Mouse (Mus musculus) midbrain, embryonic 13.5 days (tissue): ENCODE measurements around the gene Topaz1. TPM values are rescaled to one million over a fixed set of nuclear protein-coding genes. Genes with fewer than 3 reads are reported as not detected.
A peak's percentile ranks its signal among the peaks of the same experiment; 100 is the strongest.

ENCODE experiments used
- ATAC-seq: fragments of 200-750 bp; cut with Nextera tagmentation; 2 replicates; pipeline ENCODE4 v1.8.0; 2017; ENCODE audit warnings: mild to moderate bottlenecking, moderate TSS enrichment, moderate library complexity
- H3K27ac ChIP-seq: fragments of 300-500 bp; sonication (generic); 2 replicates; pipeline ENCODE4 v1.5.1; 2015; ENCODE audit warnings: inconsistent platforms, mild to moderate bottlenecking, moderate library complexity
- H3K27me3 ChIP-seq: fragments of 300-500 bp; sonication (generic); 2 replicates; pipeline ENCODE4 v1.6.1; 2015; ENCODE audit warnings: mild to moderate bottlenecking, inconsistent platforms
- H3K36me3 ChIP-seq: fragments of 300-500 bp; sonication (generic); 2 replicates; pipeline ENCODE4 v1.6.1; 2015; ENCODE audit warnings: mild to moderate bottlenecking, inconsistent platforms
- H3K4me1 ChIP-seq: fragments of 300-500 bp; sonication (generic); replicated peaks from 2 replicates; pipeline ENCODE4 v1.6.1; 2015; ENCODE audit warnings: inconsistent platforms
- H3K4me2 ChIP-seq: fragments of 300-500 bp; sonication (generic); replicated peaks from 2 replicates; pipeline ENCODE4 v1.6.1; 2015; ENCODE audit warnings: moderate library complexity, mild to moderate bottlenecking, inconsistent platforms
- H3K4me3 ChIP-seq: fragments of 300-500 bp; sonication (generic); replicated peaks from 2 replicates; pipeline ENCODE4 v1.5.1; 2015; ENCODE audit warnings: mild to moderate bottlenecking, inconsistent platforms
- H3K9ac ChIP-seq: fragments of 300-500 bp; sonication (generic); replicated peaks from 2 replicates; pipeline ENCODE4 v1.6.1; 2015; ENCODE audit warnings: mild to moderate bottlenecking, inconsistent platforms
- H3K9me3 ChIP-seq: fragments of 300-500 bp; sonication (generic); 2 replicates; pipeline ENCODE4 v1.6.1; 2016; ENCODE audit warnings: mild to moderate bottlenecking, inconsistent platforms
- WGBS: fragments of 180-500 bp; shearing (Covaris S2); methylation state at CpG from one replicate; pipeline ENCODE4 v1.1.7; 2015; 5-methylcytosine and 5-hydroxymethylcytosine counted together
- polyA plus RNA-seq: library from polyadenylated mRNA; unstranded; fragments of >200 nt; fragmentation: Nextera tagmentation; extraction: Ambion mirVana; gene quantifications from 2 replicates; pipeline ENCODE4 v1.2.1, GENCODE M21; 2015

The Topaz1 gene
- polyA plus RNA-seq: not detected in 2 replicates

DNA sequence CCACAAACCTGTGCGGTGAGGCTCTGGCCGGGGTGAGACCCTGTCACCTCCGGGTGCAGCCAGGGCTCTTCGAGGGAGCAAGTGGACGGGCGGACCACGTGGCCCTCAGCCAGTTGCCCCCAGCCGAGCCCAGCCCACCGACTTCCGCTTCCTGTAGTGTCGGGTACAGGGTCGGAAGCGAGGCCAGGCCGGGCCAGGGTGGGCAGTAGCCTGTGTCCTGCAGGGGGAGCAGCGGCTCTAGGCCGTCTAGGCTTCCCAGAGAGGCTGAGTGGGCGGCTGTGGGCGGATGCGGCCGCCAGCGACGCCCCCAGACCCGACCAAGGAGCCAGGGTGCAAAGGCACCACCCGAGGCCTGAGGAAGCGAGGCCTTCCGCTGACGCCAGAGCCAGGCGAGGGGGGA, at the start of gene Topaz1:
TSS of gene Topaz1 (plus strand) at position 287 of the 400 bp plus-strand sequence.
- H3K4me1 ChIP-seq: no peaks in the 10 kb centered on the region
- H3K27ac ChIP-seq: no peak within 1 kb of the TSS
- H3K36me3 ChIP-seq: no peaks in the 10 kb centered on the region
- H3K4me3 ChIP-seq: no peak within 1 kb of the TSS
- no peaks in the 10 kb centered on the region for H3K9me3 ChIP-seq
- 77% methylated on average over 28 of the region's 28 CpGs for WGBS
- H3K4me2 ChIP-seq: no peak within 1 kb of the TSS
- ATAC-seq: no peak
- H3K27me3 ChIP-seq: no peaks in the 10 kb centered on the region
- no peak within 1 kb of the TSS for H3K9ac ChIP-seq

DNA sequence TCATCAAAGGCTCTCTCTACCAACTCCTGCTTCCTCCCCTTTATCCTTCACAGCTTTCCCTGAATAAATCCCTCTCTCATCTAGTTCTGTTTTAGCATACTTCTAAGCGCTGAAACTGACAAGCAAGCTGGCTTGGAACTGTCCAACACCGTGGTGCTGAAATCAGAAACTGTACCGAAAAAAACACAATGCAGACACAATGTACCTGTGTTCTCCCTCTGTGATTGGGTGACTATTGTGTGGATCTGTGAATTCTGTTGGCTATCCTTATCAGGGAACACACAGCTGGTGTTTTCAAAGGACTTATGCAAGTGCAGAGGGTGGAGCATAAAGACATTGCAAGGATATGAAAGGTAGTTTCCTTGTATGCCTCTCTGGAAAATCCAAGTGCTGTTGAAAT, 45.3 kb upstream of the Topaz1 start:
- Histone ChIP-seq H3K4me2 (no peak overlapping the region), H3K27me3 (peaks cover 11% of the 10 kb centered on the region), H3K9ac (no peak overlapping the region), H3K4me3 (no peak overlapping the region), H3K9me3 (no peaks in the 10 kb centered on the region), H3K27ac (no peak overlapping the region), H3K4me1 (no peaks in the 10 kb centered on the region), H3K36me3 (no peaks in the 10 kb centered on the region)
- ATAC-seq: no peak
- WGBS: 6% methylated on average over 3 of the region's 3 CpGs

DNA sequence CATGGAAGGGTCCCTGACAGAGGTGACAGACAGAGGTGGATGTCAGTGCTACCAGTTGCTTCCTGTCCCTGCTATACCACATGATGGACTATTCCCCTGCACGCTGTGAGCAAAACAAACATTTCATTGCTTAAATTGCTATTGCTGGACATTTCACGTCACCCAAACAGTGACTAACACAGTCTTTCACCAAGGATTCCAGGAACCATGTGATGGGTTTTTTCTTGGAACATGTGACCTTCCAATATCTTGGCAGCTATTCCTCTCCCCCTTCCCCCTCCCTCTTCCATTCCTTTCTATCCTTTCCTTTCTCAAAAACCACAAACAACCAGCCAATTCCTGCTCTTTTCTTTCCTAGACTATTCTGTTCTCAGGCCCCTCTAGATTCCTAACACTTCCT, 33.3 kb upstream of the Topaz1 start:
- Histone ChIP-seq H3K27ac (no peak overlapping the region), H3K4me1 (peaks cover 11% of the 10 kb centered on the region), H3K9ac (no peak overlapping the region), H3K27me3 (0 out of 2 replicates have a peak, but pooled peaks cover 5% of the 10 kb centered on the region), H3K9me3 (no peaks in the 10 kb centered on the region), H3K4me3 (no peak overlapping the region), H3K4me2 (no peak overlapping the region), H3K36me3 (no peaks in the 10 kb centered on the region)
- no peak for ATAC-seq
- WGBS: 55% methylated on average over 2 of the region's 2 CpGs

DNA sequence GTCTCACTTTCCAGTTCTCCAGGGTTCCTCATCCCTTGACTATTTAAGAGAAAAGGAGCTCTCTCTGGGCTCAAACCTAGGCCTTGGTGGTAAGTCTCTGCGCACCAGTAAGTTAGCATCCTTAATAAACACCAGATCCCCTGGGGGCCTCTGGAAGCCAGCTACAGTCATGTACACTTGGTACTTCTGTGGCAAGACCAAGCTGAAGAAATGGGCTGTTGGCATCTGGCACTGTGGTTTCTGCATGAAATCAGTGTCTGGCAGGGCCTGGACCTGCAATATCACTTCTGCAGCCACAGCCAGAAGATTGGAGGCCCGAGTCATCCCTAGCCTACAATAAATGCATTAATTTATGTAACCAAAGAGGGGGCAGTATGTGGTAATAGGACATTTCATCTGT, 32.1 kb upstream of the Topaz1 start:
- Histone ChIP-seq H3K36me3 (no peaks in the 10 kb centered on the region), H3K27ac (no peak overlapping the region), H3K4me2 (no peak overlapping the region), H3K4me1 (peaks cover 11% of the 10 kb centered on the region), H3K9ac (no peak overlapping the region), H3K27me3 (0 out of 2 replicates have a peak, but pooled peaks cover 10% of the 10 kb centered on the region), H3K9me3 (no peaks in the 10 kb centered on the region), H3K4me3 (no peak overlapping the region)
- no peak for ATAC-seq
- 83% methylated on average over 2 of the region's 2 CpGs for WGBS

DNA sequence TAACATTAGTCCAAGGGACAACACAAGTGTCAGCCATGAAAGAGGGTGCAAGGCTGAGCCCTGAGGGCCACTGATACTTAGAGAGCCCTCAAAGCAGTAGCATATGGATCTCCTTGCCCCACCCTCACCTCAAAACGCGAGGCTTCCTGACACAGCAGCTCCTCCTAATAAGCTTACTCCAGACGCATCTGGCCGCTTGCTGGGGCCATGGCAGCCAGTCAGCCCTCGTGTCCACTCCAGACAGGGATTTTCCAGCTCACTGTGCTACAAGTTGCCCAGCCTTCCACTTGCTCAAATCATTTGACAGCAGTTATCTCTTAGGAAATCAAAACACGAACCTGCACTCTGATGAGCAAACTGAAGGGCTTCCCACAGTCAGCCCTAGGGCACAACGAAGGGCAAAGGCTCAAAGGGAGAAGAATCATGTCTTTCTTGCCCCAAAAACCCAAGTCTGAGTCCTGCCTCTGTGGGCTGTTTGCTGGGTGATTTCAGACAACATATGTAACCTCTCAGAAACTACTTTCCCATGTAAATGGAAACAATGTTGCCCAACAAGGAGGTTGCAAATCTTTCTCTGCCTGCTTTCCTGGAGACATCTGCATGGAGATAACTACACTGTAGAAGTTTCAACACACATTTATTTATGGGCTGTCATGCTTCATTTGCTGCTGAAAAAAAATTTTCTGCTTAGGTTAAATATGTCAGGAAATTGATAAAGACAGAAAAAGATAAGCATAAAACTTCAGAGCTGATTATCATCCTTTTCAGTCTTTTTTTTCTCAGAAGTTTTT, 30.8 kb upstream of the Topaz1 start:
- Histone ChIP-seq H3K4me1 (0 out of 2 replicates have a peak, but pooled peaks cover 4% of the 10 kb centered on the region), H3K27ac (no peak overlapping the region), H3K9ac (no peak overlapping the region), H3K9me3 (no peaks in the 10 kb centered on the region), H3K36me3 (no peaks in the 10 kb centered on the region), H3K4me3 (no peak overlapping the region), H3K27me3 (0 out of 2 replicates have a peak, but pooled peaks cover 12% of the 10 kb centered on the region), H3K4me2 (no peak overlapping the region)
- WGBS: 31% methylated on average over 7 of the region's 7 CpGs
- ATAC-seq: no peak

DNA sequence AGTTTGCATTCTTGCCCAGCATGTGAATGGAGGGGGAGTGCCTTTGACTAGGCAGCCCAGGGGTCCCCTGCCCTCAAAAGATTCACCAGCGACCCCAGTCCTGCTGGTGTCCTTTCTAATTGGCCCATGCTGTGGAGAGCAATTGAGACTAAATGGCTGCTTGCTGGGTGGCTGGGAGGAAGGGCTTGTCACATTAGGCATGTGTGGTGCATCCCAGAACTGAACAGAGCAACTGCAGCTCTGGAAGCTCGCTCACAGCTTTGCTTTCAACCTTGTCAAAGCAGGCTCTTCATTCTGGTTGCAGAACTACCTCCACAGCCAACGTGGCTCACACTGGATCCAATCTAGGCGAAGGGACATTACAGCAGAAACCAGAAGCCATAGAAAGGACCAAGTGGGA, 24.9 kb upstream of the Topaz1 start:
- no peak for ATAC-seq
- 0 out of 2 replicates have a peak, but pooled peaks cover 3% of the 10 kb centered on the region for H3K4me1 ChIP-seq
- no peak overlapping the region for H3K9ac ChIP-seq
- H3K4me2 ChIP-seq: no peak overlapping the region
- WGBS: 11% methylated on average over 4 of the region's 4 CpGs
- H3K4me3 ChIP-seq: no peak overlapping the region
- peaks cover 33% of the 10 kb centered on the region for H3K27me3 ChIP-seq
- H3K36me3 ChIP-seq: no peaks in the 10 kb centered on the region
- H3K27ac ChIP-seq: no peak overlapping the region
- H3K9me3 ChIP-seq: no peaks in the 10 kb centered on the region

DNA sequence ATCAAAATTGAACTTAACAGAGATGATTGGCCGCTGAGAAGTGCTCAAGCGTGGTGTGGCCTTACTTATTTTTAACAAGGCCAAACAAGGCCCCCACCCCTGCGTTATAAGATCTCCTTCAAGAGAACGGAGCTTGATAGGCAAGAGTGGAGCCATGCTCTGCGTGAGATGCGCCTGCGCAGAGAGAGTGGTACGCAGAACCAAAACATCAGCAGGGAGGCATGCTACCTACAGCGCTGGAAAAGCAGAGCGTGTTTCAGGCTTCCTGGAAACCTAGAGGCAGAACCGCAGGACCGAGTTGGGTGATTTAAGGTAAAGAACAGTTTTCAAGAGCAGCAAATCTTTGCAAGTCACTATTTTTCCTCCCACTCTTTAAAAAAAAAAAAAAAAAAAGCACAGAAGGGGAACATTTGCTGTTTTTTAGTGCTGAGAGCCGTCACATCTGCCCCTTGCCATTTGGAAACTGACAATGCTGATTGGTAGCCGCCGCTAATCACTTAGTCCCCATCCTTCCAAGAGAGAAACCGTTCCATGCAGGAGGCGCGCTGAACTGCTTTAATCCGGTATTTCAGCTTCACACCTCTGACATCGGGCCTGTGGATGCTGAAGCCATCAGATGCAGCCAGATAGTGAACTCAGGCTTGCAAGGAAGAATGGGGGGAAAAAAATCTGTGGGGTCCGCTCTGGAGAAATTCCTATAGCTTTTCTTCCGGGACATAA, 21.9 kb upstream of the Topaz1 start:
- 29% methylated on average over 22 of the region's 22 CpGs for WGBS
- H3K4me3 ChIP-seq: no peak overlapping the region
- H3K4me2 ChIP-seq: peak overlapping the region; percentile 4
- H3K9ac ChIP-seq: no peak overlapping the region
- 0 out of 2 replicates have a peak, but pooled peaks cover 3% of the 10 kb centered on the region for H3K4me1 ChIP-seq
- no peak overlapping the region for H3K27ac ChIP-seq
- ATAC-seq: no peak
- no peaks in the 10 kb centered on the region for H3K9me3 ChIP-seq
- H3K27me3 ChIP-seq: peaks cover 30% of the 10 kb centered on the region
- no peaks in the 10 kb centered on the region for H3K36me3 ChIP-seq

DNA sequence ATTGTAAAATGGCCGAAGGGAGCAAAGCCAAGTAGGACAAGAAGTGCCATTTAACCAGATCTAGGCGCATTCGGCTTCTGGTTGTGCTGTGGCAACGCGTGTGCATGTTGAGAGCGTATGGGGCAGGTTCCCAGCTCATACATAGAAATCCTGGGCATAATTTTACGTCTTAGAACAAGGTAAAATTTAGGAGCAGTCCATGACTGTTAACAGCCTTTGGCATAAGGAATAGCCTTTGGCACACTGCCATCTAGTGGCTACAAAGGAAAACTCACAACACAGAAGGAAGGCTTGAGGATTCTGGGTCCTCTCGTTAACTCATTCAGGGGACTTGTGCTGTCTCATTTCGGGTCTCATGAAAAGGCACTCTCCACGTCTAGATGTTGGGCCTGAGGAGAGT, 17.6 kb upstream of the Topaz1 start:
- Histone ChIP-seq H3K27me3 (peaks cover 42% of the 10 kb centered on the region), H3K36me3 (no peaks in the 10 kb centered on the region), H3K9ac (no peak overlapping the region), H3K9me3 (no peaks in the 10 kb centered on the region), H3K4me3 (no peak overlapping the region), H3K4me1 (0 out of 2 replicates have a peak, but pooled peaks cover 3% of the 10 kb centered on the region), H3K4me2 (no peak overlapping the region), H3K27ac (no peak overlapping the region)
- peak; percentile 58; the same call in 1 of the 2 replicates for ATAC-seq
- 19% methylated on average over 10 of the region's 10 CpGs for WGBS

DNA sequence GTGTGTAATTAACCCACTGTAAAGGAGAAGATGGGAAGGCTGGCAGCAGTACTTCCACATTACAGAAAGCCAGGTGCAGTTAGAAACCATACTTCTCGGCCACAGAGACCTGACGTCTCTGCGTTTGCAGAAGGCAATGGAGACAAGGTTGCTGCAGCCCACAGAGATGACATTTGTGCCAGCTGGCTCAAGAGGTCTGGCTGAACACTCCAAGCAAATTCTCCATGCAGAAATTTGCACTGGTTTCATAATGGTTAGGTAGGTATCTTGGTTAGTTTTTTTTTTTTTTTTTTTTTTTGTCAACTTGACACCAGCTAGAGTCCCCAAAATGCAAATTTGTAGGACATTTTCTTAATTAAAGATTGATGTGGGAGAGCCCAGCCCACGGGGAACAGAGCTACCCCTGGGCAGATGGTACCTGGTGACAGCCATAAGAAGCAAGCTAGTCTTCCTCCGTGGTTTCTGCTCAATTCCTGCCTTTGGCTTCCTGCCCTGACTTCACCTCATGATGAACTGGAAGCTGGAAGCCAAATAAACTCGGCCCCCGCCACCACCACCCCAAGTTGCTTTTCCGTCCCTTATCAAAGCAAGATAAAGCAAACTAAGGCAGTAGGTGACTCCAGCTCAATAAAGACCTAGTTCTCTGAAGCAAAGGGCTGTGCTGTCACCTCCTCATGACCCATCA, 14.9 kb upstream of the Topaz1 start:
- no peak overlapping the region for H3K27ac ChIP-seq
- H3K4me3 ChIP-seq: no peak overlapping the region
- WGBS: 74% methylated on average over 8 of the region's 8 CpGs
- no peak for ATAC-seq
- peaks cover 29% of the 10 kb centered on the region for H3K27me3 ChIP-seq
- no peaks in the 10 kb centered on the region for H3K4me1 ChIP-seq
- no peaks in the 10 kb centered on the region for H3K9me3 ChIP-seq
- H3K4me2 ChIP-seq: no peak overlapping the region
- H3K9ac ChIP-seq: no peak overlapping the region
- no peaks in the 10 kb centered on the region for H3K36me3 ChIP-seq

DNA sequence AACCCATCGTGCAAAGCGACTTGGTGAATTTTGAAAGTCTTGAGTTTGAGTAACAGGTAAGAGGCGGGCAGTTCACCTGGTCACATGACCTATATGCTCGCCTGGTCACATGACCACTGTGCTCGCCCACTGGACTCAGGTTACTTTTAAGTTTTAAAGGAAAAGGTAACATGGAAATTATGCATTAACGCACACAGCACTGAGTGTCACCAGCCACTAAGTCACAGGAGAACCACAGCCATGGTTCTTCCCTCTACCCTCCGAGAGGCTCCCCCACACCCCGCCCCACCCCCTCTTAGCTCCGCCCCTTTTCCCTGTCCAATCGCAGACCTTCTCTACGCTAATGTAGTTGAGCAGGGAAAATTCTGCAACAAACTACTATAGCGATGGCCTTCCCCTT, 13.9 kb upstream of the Topaz1 start:
- Histone ChIP-seq H3K27me3 (peaks cover 29% of the 10 kb centered on the region), H3K9ac (no peak overlapping the region), H3K4me3 (peak overlapping the region; percentile 16), H3K4me1 (no peaks in the 10 kb centered on the region), H3K9me3 (no peaks in the 10 kb centered on the region), H3K4me2 (no peak overlapping the region; the same call in 1 of the 2 replicates), H3K27ac (no peak overlapping the region), H3K36me3 (no peaks in the 10 kb centered on the region)
- ATAC-seq: no peak
- WGBS: 39% methylated on average over 12 of the region's 12 CpGs

DNA sequence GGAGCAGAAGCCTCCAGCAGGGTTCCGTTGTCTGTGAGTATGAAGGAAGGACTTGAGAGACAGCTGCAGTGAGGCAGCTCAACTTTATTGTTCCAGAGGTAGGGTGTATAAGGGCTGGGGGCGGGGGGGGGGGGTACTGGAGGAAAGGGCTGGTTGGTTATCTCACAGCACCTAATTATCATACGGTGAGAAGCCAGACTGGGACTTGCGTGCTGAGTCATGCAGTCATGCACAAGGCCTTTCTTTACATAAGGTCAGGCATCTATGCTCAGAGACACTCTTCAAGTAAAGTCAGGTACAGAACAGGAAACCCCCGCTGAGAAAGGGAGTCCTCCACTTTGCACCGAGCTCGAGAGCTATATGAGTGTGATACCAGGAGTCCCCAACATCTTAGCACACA, 12.2 kb upstream of the Topaz1 start:
- H3K9ac ChIP-seq: no peak overlapping the region
- H3K9me3 ChIP-seq: no peaks in the 10 kb centered on the region
- H3K27ac ChIP-seq: no peak overlapping the region
- H3K4me2 ChIP-seq: no peak overlapping the region
- no peaks in the 10 kb centered on the region for H3K36me3 ChIP-seq
- WGBS: 69% methylated on average over 6 of the region's 7 CpGs
- no peak overlapping the region for H3K4me3 ChIP-seq
- peaks cover 28% of the 10 kb centered on the region for H3K27me3 ChIP-seq
- H3K4me1 ChIP-seq: no peaks in the 10 kb centered on the region
- no peak for ATAC-seq

DNA sequence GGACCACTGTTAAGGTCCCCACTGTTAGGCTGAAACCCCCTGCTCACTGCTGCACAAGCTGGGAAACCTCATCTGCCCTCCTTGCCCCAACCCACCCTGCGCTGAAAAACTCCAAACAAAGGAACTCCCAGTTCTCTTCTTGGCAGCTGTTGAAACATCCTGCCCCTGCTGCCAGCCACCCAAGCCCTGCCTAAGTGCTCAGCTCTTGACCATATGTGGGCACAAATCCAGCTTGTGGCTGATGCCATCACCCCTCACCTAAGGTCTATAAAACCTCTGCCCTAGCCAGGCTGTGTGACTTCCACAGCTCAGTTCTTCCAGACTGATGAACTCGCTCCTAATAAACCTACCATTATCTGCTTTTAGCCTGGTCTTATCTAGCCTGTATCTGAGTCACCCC, 11.1 kb upstream of the Topaz1 start:
- H3K9ac ChIP-seq: no peak overlapping the region
- H3K4me3 ChIP-seq: no peak overlapping the region
- ATAC-seq: no peak
- WGBS: 68% methylated on average over 2 of the region's 2 CpGs
- H3K36me3 ChIP-seq: no peaks in the 10 kb centered on the region
- peaks cover 21% of the 10 kb centered on the region; the same call in 1 of the 2 replicates for H3K27me3 ChIP-seq
- no peak overlapping the region for H3K4me2 ChIP-seq
- H3K27ac ChIP-seq: no peak overlapping the region
- no peaks in the 10 kb centered on the region for H3K4me1 ChIP-seq
- no peaks in the 10 kb centered on the region for H3K9me3 ChIP-seq
